Mouse (Mus musculus): Measurements from ENCODE around the gene Slc25a35.
"Not testable (repeated sequence)": the region's sequence is repeated elsewhere in the genome, so short reads cannot be mapped to it uniquely, and the experiment has no call there.

The Slc25a35 gene

GRCm38 (mm10) chr11:69008182-69009121, 40.5 kb downstream of the Slc25a35 start, which contains the start of gene Pfas:
Gene Pfas, minus strand, starts transcription at chr11:69008460.
- peak; percentile 97 to 98 for DNase-seq

- DNase-seq, result no peak
Observed at GRCm38 (mm10) chr11:69009508-69009907, 41.6 kb downstream of the Slc25a35 start.

- DNase-seq, result no peak
Observed at GRCm38 (mm10) chr11:69010400-69011323, 42.7 kb downstream of the Slc25a35 start.

GRCm38 (mm10) chr11:69011445-69011844, 43.5 kb downstream of the Slc25a35 start:
- DNase-seq, result not testable (repeated sequence)

- peak; percentile 89 to 92 for DNase-seq
Observed at GRCm38 (mm10) chr11:69012071-69012601, 44.2 kb downstream of the Slc25a35 start.

- peak; percentile 92 to 94 for DNase-seq
Observed at GRCm38 (mm10) chr11:69015644-69016441, 47.9 kb downstream of the Slc25a35 start, which contains the start of gene Ctc1. Gene Ctc1, plus strand, starts transcription at chr11:69015911.

- DNase-seq, result no peak
Observed at GRCm38 (mm10) chr11:69016755-69017154, 48.8 kb downstream of the Slc25a35 start.

- DNase-seq, result no peak
Observed at GRCm38 (mm10) chr11:69020691-69021090, 52.8 kb downstream of the Slc25a35 start.
